Mouse (Mus musculus) ES-Bruce4 (cell line): ENCODE data around the gene Tnk2.
A peak's percentile ranks its signal among the peaks of the same experiment; 100 is the strongest.

Experiments used
- CTCF ChIP-seq: IDR thresholded peaks from one replicate; pipeline ENCODE4 v1.8.1; 2011; ENCODE audit warnings: low read depth, low read length
- EP300 ChIP-seq: IDR thresholded peaks from 2 replicates; pipeline ENCODE4 v1.6.1; 2011; ENCODE audit warnings: low read depth, low read length; ENCODE audit not compliant: insufficient read depth
- POLR2A ChIP-seq: IDR thresholded peaks from one replicate; pipeline ENCODE4 v1.8.1; 2011; ENCODE audit warnings: low read length; ENCODE audit not compliant: insufficient read depth

- TF ChIP-seq CTCF (peak; percentile 38), POLR2A (no peak), EP300 (no peak)
Measured at GRCm38 (mm10) chr16:32635314-32635713, 8.4 kb upstream of the Tnk2 start.
